Mouse (Mus musculus): Measurements from ENCODE around the gene Vhl.

DNA sequence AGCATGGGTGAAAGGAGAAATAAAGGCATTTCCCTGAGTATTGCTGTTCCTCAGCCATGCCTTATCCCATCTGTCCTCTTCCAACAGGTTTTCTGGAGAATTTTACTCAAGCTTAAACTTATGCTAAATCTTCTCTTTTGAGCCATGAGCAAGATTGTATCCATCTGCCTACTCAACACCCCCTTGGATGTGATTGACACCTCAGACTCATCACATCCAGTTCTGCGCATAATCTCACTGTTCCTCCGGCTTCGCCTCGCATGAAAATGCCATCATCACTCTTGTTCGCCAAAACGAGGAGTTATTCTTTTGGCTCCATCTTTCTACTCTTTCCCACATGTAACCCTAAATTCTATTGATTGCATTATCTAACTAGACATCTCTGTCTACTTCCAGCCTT, 47.7 kb upstream of the Vhl start:
- no peak for TF ChIP-seq POLR2A (IDR thresholded peaks at IDR 0.05; ENCODE audit: control insufficient read depth, low read depth, low read length)
- TF ChIP-seq CTCF (IDR thresholded peaks at IDR 0.05; ENCODE audit: control insufficient read depth, insufficient read depth, insufficient replicate concordance, low read depth, low read length), result no peak

All from testis, adult 2 months (tissue).